Mouse (Mus musculus) stomach, postnatal 0 days (tissue): ENCODE results near the gene Fcho1.

Experiments used
- CTCF ChIP-seq: IDR thresholded peaks from 2 replicates; pipeline ENCODE4 v1.5.1; 2016; ENCODE audit warnings: antibody characterized with exemption, low read depth, mild to moderate bottlenecking, moderate library complexity
- EP300 ChIP-seq: optimal IDR thresholded peaks from 2 replicates; pipeline ENCODE3; 2016; ENCODE audit warnings: antibody characterized with exemption

- TF ChIP-seq EP300 (no peak), CTCF (no peak)
Measured at GRCm38 (mm10) chr8:71724389-71724788, 1.1 kb downstream of the Fcho1 start.
